Mouse (Mus musculus) forebrain, embryonic 11.5 days (tissue): Measurements from ENCODE around the gene Lrrc7. TPM values are rescaled to one million over a fixed set of nuclear protein-coding genes. Genes with fewer than 3 reads are reported as not detected.

Experiments
- ATAC-seq: fragments of 200-750 bp; cut with Nextera tagmentation; replicated peaks from 2 replicates; pipeline ENCODE4 v1.8.0; 2017; ENCODE audit warnings: moderate TSS enrichment; ENCODE audit not compliant: low FRiP score
- DNase-seq: peaks from one replicate; pipeline ENCODE4 v3.0.0-alpha.2; 2017; ENCODE audit warnings: low spot score
- H3K27ac ChIP-seq: fragments of 300-500 bp; sonication (generic); 2 replicates; pipeline ENCODE4 v1.5.1; 2014; ENCODE audit warnings: low read depth, low read length
- H3K27me3 ChIP-seq: fragments of 300-500 bp; sonication (generic); 2 replicates; pipeline ENCODE4 v1.6.1; 2014; ENCODE audit warnings: mild to moderate bottlenecking, low read length, mixed read lengths; ENCODE audit not compliant: control insufficient read depth, insufficient read depth
- H3K36me3 ChIP-seq: fragments of 300-500 bp; sonication (generic); 2 replicates; pipeline ENCODE4 v1.6.1; 2014; ENCODE audit warnings: mild to moderate bottlenecking, low read length, moderate library complexity, mixed read lengths; ENCODE audit not compliant: control insufficient read depth, insufficient read depth
- H3K4me1 ChIP-seq: fragments of 300-500 bp; sonication (generic); replicated peaks from 2 replicates; pipeline ENCODE4 v1.6.1; 2014; ENCODE audit warnings: low read length, mixed read lengths; ENCODE audit not compliant: control insufficient read depth, insufficient read depth
- H3K4me2 ChIP-seq: fragments of 300-500 bp; sonication (generic); 2 replicates; pipeline ENCODE4 v1.6.1; 2014; ENCODE audit warnings: low read depth, mild to moderate bottlenecking, low read length, moderate library complexity, mixed read lengths; ENCODE audit not compliant: severe bottlenecking
- H3K4me3 ChIP-seq: fragments of 300-500 bp; sonication (generic); 2 replicates; pipeline ENCODE4 v1.5.1; 2014; ENCODE audit warnings: low read depth, low read length
- H3K9ac ChIP-seq: fragments of 300-500 bp; sonication (generic); 2 replicates; pipeline ENCODE4 v1.6.1; 2014; ENCODE audit warnings: low read length
- H3K9me3 ChIP-seq: fragments of 300-500 bp; sonication (generic); 2 replicates; pipeline ENCODE4 v1.6.1; 2016; ENCODE audit warnings: low read length, mixed read lengths; ENCODE audit not compliant: control insufficient read depth
- WGBS: fragments of 180-500 bp; shearing (Covaris S2); extraction: QIAGEN DNeasy Blood & Tissue Kit; methylation state at CpG from one replicate; pipeline ENCODE4 v1.1.7; 2014; 5-methylcytosine and 5-hydroxymethylcytosine counted together
- polyA plus RNA-seq: library from polyadenylated mRNA; unstranded; fragments of >200 nt; fragmentation: Nextera tagmentation; extraction: Ambion mirVana; gene quantifications from 2 replicates; pipeline ENCODE4 v1.2.1, GENCODE M21; 2014

The Lrrc7 gene
- polyA plus RNA-seq, 1 experiment from 2014 or later, result 3.2 TPM

GRCm38 (mm10) chr3:158270887-158271286, 291.1 kb downstream of the Lrrc7 start:
- Histone ChIP-seq H3K9ac (no peak overlapping the region), H3K27me3 (no peaks in the 10 kb centered on the region), H3K9me3 (no peaks in the 10 kb centered on the region), H3K4me1 (no peaks in the 10 kb centered on the region), H3K27ac (no peak overlapping the region), H3K4me3 (no peak overlapping the region), H3K4me2 (no peak overlapping the region), H3K36me3 (no peaks in the 10 kb centered on the region)
- 71% methylated on average over 1 of the region's 1 CpGs for WGBS
- ATAC-seq (no peak), DNase-seq (no peak)

DNA sequence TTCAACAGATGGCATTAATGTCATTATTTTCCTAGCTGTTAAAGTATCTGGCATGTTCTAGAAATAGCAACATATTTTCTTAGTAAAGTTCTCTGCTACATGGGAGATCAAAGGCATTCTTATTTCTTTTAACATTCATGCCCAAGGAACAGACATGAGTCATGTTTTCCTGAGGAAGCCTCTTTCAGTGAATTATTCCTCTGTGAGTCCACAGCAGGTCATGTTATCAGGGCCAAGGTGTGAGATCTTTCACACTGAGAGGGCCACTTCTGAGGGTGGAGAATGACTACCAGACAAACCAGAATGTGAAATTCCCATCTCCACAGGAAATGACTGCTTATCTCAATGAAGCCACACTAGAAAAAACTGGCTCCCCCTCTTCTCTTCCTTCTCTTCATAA, 309.4 kb downstream of the Lrrc7 start:
- no peak for ATAC-seq

GRCm38 (mm10) chr3:158247672-158248071, 314.3 kb downstream of the Lrrc7 start:
- Histone ChIP-seq H3K36me3 (no peaks in the 10 kb centered on the region), H3K9me3 (no peaks in the 10 kb centered on the region), H3K4me1 (no peaks in the 10 kb centered on the region), H3K27ac (no peak overlapping the region), H3K27me3 (no peaks in the 10 kb centered on the region), H3K4me2 (no peak overlapping the region), H3K4me3 (no peak overlapping the region), H3K9ac (no peak overlapping the region)
- 82% methylated on average over 1 of the region's 1 CpGs for WGBS
- ATAC-seq (no peak), DNase-seq (no peak)

More for the DNA sequence above, 309.4 kb downstream of the Lrrc7 start:
- Histone ChIP-seq H3K4me2 (no peak overlapping the region), H3K4me1 (no peaks in the 10 kb centered on the region), H3K9ac (no peak overlapping the region), H3K27me3 (no peaks in the 10 kb centered on the region), H3K27ac (no peak overlapping the region), H3K9me3 (no peaks in the 10 kb centered on the region), H3K4me3 (no peak overlapping the region), H3K36me3 (no peaks in the 10 kb centered on the region)
- DNase-seq, result no peak

- Histone ChIP-seq H3K4me1 (no peaks in the 10 kb centered on the region), H3K36me3 (no peaks in the 10 kb centered on the region), H3K9ac (no peak overlapping the region), H3K27ac (no peak overlapping the region), H3K9me3 (no peaks in the 10 kb centered on the region), H3K27me3 (no peaks in the 10 kb centered on the region), H3K4me2 (no peak overlapping the region), H3K4me3 (no peak overlapping the region)
- DNase-seq, result no peak
- ATAC-seq, result no peak
- 74% methylated on average over 2 of the region's 2 CpGs for WGBS
These were observed 351.4 kb downstream of the Lrrc7 start for GRCm38 (mm10) chr3:158210657-158211056.

DNA sequence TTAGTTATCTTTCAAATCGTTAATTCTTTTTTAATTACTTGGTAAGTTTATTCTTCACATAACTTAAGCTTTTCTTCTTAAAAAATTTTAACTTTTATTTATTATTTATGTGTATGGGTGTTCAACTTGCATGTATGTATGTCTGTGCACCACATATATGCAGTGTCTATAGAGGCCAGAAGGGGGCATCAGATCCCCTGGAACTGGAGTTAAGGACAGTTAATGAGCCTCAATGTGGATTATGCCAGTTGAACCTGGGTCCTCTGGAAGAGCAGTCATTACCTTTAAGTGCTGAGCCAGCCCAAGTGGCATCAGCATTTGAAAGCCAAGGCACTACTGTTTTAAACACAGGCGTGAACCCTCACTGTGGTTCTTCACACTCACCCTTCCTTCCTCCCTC, 352.0 kb downstream of the Lrrc7 start:
- Histone ChIP-seq H3K4me2 (no peak overlapping the region), H3K4me1 (no peaks in the 10 kb centered on the region), H3K27ac (no peak overlapping the region), H3K4me3 (no peak overlapping the region), H3K27me3 (no peaks in the 10 kb centered on the region), H3K9ac (no peak overlapping the region), H3K9me3 (no peaks in the 10 kb centered on the region), H3K36me3 (no peaks in the 10 kb centered on the region)
- ATAC-seq (peak; percentile 80), DNase-seq (peak; percentile 65)
- WGBS, result 8% methylated on average over 2 of the region's 2 CpGs

DNA sequence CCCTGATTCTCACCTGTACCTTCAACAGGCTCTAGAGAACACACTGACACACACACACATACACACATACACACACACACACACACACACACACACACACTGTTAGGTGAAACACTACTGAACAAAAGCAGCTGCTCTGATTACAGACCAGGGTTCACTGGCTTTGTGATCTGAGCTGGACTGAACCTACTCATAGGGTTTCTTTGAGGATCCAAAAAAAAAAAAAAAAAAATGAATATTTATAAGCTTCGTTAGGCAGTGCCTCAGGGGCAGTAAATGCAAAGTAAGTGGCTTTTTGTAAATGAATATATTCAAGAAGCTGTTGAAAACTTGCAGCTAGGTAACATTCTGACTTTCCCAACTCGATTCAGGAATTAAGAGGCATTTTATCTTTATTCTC, 354.2 kb downstream of the Lrrc7 start:
- H3K9ac ChIP-seq, result no peak overlapping the region
- no peaks in the 10 kb centered on the region for H3K27me3 ChIP-seq

DNA sequence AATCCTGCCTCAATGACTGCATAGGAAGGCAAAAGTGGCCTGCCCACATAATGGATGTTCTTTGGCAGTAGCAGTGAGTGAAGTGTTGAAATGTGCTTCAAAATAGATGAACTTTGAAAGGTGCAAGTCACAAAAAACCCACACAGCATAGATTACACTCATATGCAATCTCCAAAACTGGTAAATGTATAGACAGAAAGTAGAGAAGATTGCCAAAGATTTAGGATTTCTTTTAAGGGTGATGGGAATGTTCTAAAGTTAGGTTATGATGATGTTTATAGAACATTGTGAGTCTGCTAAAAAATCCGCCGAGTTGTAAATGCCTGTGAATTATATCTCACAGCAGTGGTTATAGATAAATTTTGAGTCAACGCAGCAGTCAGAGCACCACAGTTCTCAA, 359.2 kb downstream of the Lrrc7 start:
- H3K9me3 ChIP-seq, result no peaks in the 10 kb centered on the region
- no peak overlapping the region for H3K4me2 ChIP-seq
- 92% methylated on average over 3 of the region's 3 CpGs for WGBS
- no peak overlapping the region for H3K9ac ChIP-seq
- no peaks in the 10 kb centered on the region for H3K36me3 ChIP-seq
- H3K27me3 ChIP-seq, result no peaks in the 10 kb centered on the region
- H3K4me3 ChIP-seq, result no peak overlapping the region
- DNase-seq (no peak), ATAC-seq (no peak)
- no peak overlapping the region for H3K27ac ChIP-seq
- no peaks in the 10 kb centered on the region for H3K4me1 ChIP-seq

More for the DNA sequence above, 354.2 kb downstream of the Lrrc7 start:
- no peaks in the 10 kb centered on the region for H3K4me1 ChIP-seq
- H3K4me3 ChIP-seq, result no peak overlapping the region
- H3K36me3 ChIP-seq, result no peaks in the 10 kb centered on the region
- H3K4me2 ChIP-seq, result no peak overlapping the region
- DNase-seq (no peak), ATAC-seq (peak; percentile 70)
- WGBS, result 44% methylated on average over 2 of the region's 2 CpGs
- H3K9me3 ChIP-seq, result no peaks in the 10 kb centered on the region
- H3K27ac ChIP-seq, result no peak overlapping the region

- ATAC-seq (no peak), DNase-seq (no peak)
- Histone ChIP-seq H3K36me3 (no peaks in the 10 kb centered on the region), H3K27ac (no peak overlapping the region), H3K4me1 (no peaks in the 10 kb centered on the region), H3K27me3 (no peaks in the 10 kb centered on the region), H3K4me2 (no peak overlapping the region), H3K4me3 (no peak overlapping the region), H3K9ac (no peak overlapping the region), H3K9me3 (no peaks in the 10 kb centered on the region)
These were observed 366.6 kb downstream of the Lrrc7 start for GRCm38 (mm10) chr3:158195426-158195825.

GRCm38 (mm10) chr3:158193229-158193628, 368.8 kb downstream of the Lrrc7 start:
- H3K4me3 ChIP-seq, result no peak overlapping the region
- H3K4me1 ChIP-seq, result no peaks in the 10 kb centered on the region
- no peaks in the 10 kb centered on the region for H3K9me3 ChIP-seq
- DNase-seq (no peak), ATAC-seq (no peak)
- no peaks in the 10 kb centered on the region for H3K27me3 ChIP-seq
- H3K4me2 ChIP-seq, result no peak overlapping the region
- H3K9ac ChIP-seq, result no peak overlapping the region
- 69% methylated on average over 1 of the region's 1 CpGs for WGBS
- H3K36me3 ChIP-seq, result no peaks in the 10 kb centered on the region
- H3K27ac ChIP-seq, result no peak overlapping the region
